ENCODE assay signal across 8 mouse cellular contexts in the genomic region with DNA sequence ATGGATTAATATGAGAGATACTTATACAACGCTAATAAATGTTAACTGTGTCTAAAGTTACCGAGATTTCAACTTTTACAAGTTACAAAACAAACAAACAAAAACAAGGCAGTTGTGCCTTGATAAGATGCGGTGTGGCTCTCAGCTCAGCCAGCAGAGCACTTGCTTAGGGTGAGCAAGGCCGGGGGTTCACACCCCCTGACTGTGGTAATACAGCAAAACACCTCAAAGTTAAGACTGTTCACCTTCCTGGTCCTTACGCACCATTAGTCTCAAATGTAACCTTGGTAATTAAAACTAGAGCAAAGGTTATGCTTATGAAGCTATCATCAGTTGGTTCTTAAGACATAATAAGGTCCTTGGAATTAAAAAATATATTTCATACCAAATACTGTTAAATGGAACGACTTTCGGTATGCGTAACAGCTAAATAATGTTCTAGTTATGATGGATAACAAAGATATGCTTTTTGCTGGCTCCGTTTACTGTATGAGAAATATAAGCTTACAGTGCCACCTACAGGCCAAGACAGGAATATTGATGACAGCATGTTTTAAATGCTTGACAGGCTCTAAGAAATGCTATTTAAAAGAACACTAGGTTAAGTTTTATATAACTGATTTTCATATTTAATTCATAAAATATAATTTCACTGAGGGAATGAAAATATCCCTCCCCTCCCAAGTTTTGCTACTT. TPM values are rescaled to one million over a fixed set of nuclear protein-coding genes. Genes with fewer than 3 reads are reported as not detected.
DNase-seq lines count a peak whose midpoint lies in the region; ATAC-seq and TF ChIP-seq lines count a peak whose summit lies in the region.

No protein-coding gene starts in this region.

- H3K9me3 ChIP-seq in forebrain, embryonic 11.5 days (ENCODE audit: control insufficient read depth, low read length): no peaks in the 10 kb centered on the region
- no peaks in the 10 kb centered on the region for H3K9me3 ChIP-seq in forebrain, embryonic 15.5 days
- no peaks in the 10 kb centered on the region for H3K9me3 ChIP-seq in midbrain, embryonic 14.5 days (ENCODE audit: control insufficient read depth, low read length)

- peak; percentile 52; the same call in 1 of the 2 replicates for ATAC-seq in forebrain, embryonic 11.5 days (replicated peaks; ENCODE audit: low FRiP score)
- no peak; the same call in 1 of the 2 replicates for ATAC-seq in forebrain, embryonic 15.5 days (replicated peaks)
- ATAC-seq in midbrain, embryonic 14.5 days (ENCODE audit: low FRiP score, low TSS enrichment): no peak

- no peaks in the 10 kb centered on the region for H3K36me3 ChIP-seq in forebrain, embryonic 11.5 days (ENCODE audit: control insufficient read depth, insufficient read depth, low read length)
- no peaks in the 10 kb centered on the region; the same call in 1 of the 2 replicates for H3K36me3 ChIP-seq in forebrain, embryonic 15.5 days
- no peaks in the 10 kb centered on the region for H3K36me3 ChIP-seq in thymus, adult 2 months (ENCODE audit: control insufficient read depth, insufficient read depth, low read length)
- H3K36me3 ChIP-seq in midbrain, embryonic 14.5 days (ENCODE audit: control insufficient read depth, insufficient read depth, low read length): no peaks in the 10 kb centered on the region; the same call in 1 of the 2 replicates

- no peak overlapping the region for H3K4me2 ChIP-seq in forebrain, embryonic 11.5 days (ENCODE audit: low read depth, low read length, severe bottlenecking)
- H3K4me2 ChIP-seq in forebrain, embryonic 15.5 days (replicated peaks): no peak overlapping the region
- no peak overlapping the region for H3K4me2 ChIP-seq in midbrain, embryonic 14.5 days (ENCODE audit: low read length)

- TF ChIP-seq POLR2A in thymus, adult 2 months (IDR thresholded peaks at IDR 0.05; ENCODE audit: control insufficient read depth, extremely low read depth, insufficient read depth, low read length, poor library complexity): no peak

- no peaks in the 10 kb centered on the region for H3K4me1 ChIP-seq in forebrain, embryonic 11.5 days (replicated peaks; ENCODE audit: control insufficient read depth, insufficient read depth, low read length)
- H3K4me1 ChIP-seq in forebrain, embryonic 15.5 days: no peaks in the 10 kb centered on the region
- no peaks in the 10 kb centered on the region for H3K4me1 ChIP-seq in thymus, adult 2 months (replicated peaks; ENCODE audit: control insufficient read depth, insufficient read depth, low read length)
- H3K4me1 ChIP-seq in midbrain, embryonic 14.5 days (ENCODE audit: control insufficient read depth, insufficient read depth, low read length): no peaks in the 10 kb centered on the region

- H3K27me3 ChIP-seq in forebrain, embryonic 11.5 days (ENCODE audit: control insufficient read depth, insufficient read depth, low read length): no peaks in the 10 kb centered on the region
- no peaks in the 10 kb centered on the region for H3K27me3 ChIP-seq in forebrain, embryonic 15.5 days
- no peaks in the 10 kb centered on the region for H3K27me3 ChIP-seq in thymus, adult 2 months (ENCODE audit: control insufficient read depth, insufficient read depth, low read length)
- H3K27me3 ChIP-seq in midbrain, embryonic 14.5 days (ENCODE audit: control insufficient read depth, insufficient read depth, low read length): no peaks in the 10 kb centered on the region

- 52% methylated on average over 9 of the region's 9 CpGs for WGBS in forebrain, embryonic 11.5 days
- WGBS in forebrain, embryonic 15.5 days: 44% methylated on average over 9 of the region's 9 CpGs
- WGBS in thymus, adult 2 months: 43% methylated on average over 9 of the region's 9 CpGs
- 50% methylated on average over 9 of the region's 9 CpGs for WGBS in midbrain, embryonic 14.5 days

- TF ChIP-seq CTCF in thymus, adult 2 months (IDR thresholded peaks at IDR 0.05; ENCODE audit: borderline replicate concordance, control insufficient read depth, extremely low read depth, insufficient read depth, low read length, poor library complexity): no peak

- no peak overlapping the region for H3K4me3 ChIP-seq in forebrain, embryonic 11.5 days (ENCODE audit: low read depth, low read length)
- no peak overlapping the region for H3K4me3 ChIP-seq in forebrain, embryonic 15.5 days
- no peak overlapping the region for H3K4me3 ChIP-seq in thymus, adult 2 months (ENCODE audit: control insufficient read depth, insufficient read depth, low read length)
- no peak overlapping the region for H3K4me3 ChIP-seq in midbrain, embryonic 14.5 days (replicated peaks; ENCODE audit: low read depth, low read length)

- no peak overlapping the region for H3K9ac ChIP-seq in forebrain, embryonic 11.5 days (ENCODE audit: low read length)
- H3K9ac ChIP-seq in forebrain, embryonic 15.5 days (replicated peaks): no peak overlapping the region
- no peak overlapping the region for H3K9ac ChIP-seq in midbrain, embryonic 14.5 days (replicated peaks; ENCODE audit: low read length)

- H3K27ac ChIP-seq in forebrain, embryonic 11.5 days (ENCODE audit: low read depth, low read length): no peak overlapping the region
- no peak overlapping the region for H3K27ac ChIP-seq in forebrain, embryonic 15.5 days (replicated peaks)
- H3K27ac ChIP-seq in thymus, adult 2 months (ENCODE audit: control insufficient read depth, insufficient read depth, low read length): no peak overlapping the region
- H3K27ac ChIP-seq in midbrain, embryonic 14.5 days (replicated peaks; ENCODE audit: low read depth, low read length): no peak overlapping the region

- DNase-seq in forebrain, embryonic 11.5 days (ENCODE audit: low spot score): no peak
- peak; percentile 30 for DNase-seq in thymus, adult 2 months
- no peak for DNase-seq in thymus, adult 18-20 months
- DNase-seq in embryo, embryonic 9.5 days (ENCODE audit: extremely low spot score): peak; percentile 54
- DNase-seq in kidney, postnatal 10 days: peak; percentile 39
- DNase-seq in midbrain, embryonic 14.5 days: peak; percentile 94
- no peak for DNase-seq in urinary bladder, adult 18-20 months (ENCODE audit: low spot score in 2 of 2)

RNA-seq across cellular contexts. Expression of a gene that starts 23.0 kb away (rescaled TPM):
- 9.4 and 9.7 TPM in 2 replicates for polyA plus RNA-seq in forebrain, embryonic 11.5 days (2014; fragmentation: Nextera tagmentation; extraction: Ambion mirVana)
- 4.7 and 5.1 TPM in 2 replicates for polyA plus RNA-seq in forebrain, embryonic 15.5 days (2015; fragmentation: Nextera tagmentation; extraction: Ambion mirVana)
- 6.2 and 6.4 TPM in 2 replicates for polyA plus RNA-seq in thymus, adult 2 months (2012; rRNA removed)
- polyA plus RNA-seq in midbrain, embryonic 14.5 days (2014; fragmentation: Nextera tagmentation; extraction: Ambion mirVana): 5.5 and 7.0 TPM in 2 replicates

RNA-seq across cellular contexts. Expression of a gene that starts 23.1 kb away (rescaled TPM):
- 2.9 and 3.8 TPM in 2 replicates for polyA plus RNA-seq in forebrain, embryonic 11.5 days (2014; fragmentation: Nextera tagmentation; extraction: Ambion mirVana)
- 1.5 TPM in 2 replicates for polyA plus RNA-seq in forebrain, embryonic 15.5 days (2015; fragmentation: Nextera tagmentation; extraction: Ambion mirVana)
- 8.8 and 9.1 TPM in 2 replicates for polyA plus RNA-seq in thymus, adult 2 months (2012; rRNA removed)
- polyA plus RNA-seq in midbrain, embryonic 14.5 days (2014; fragmentation: Nextera tagmentation; extraction: Ambion mirVana): 0.62 and 1.6 TPM in 2 replicates

RNA-seq across cellular contexts. Expression of a gene that starts 55.1 kb away (rescaled TPM):
- polyA plus RNA-seq in forebrain, embryonic 11.5 days (2014; fragmentation: Nextera tagmentation; extraction: Ambion mirVana): 14.0 and 15.4 TPM in 2 replicates
- polyA plus RNA-seq in forebrain, embryonic 15.5 days (2015; fragmentation: Nextera tagmentation; extraction: Ambion mirVana): 2.5 and 3.5 TPM in 2 replicates
- 0.22 and 0.26 TPM in 2 replicates for polyA plus RNA-seq in thymus, adult 2 months (2012; rRNA removed)
- 2.6 and 3.5 TPM in 2 replicates for polyA plus RNA-seq in midbrain, embryonic 14.5 days (2014; fragmentation: Nextera tagmentation; extraction: Ambion mirVana)

Comparison
In these comparisons a context has a peak if more than half of its experiments do, and no peak if none do; other contexts are left out.
1. DNase-seq: peak in thymus, adult 2 months (single experiment), embryo, embryonic 9.5 days (single experiment), kidney, postnatal 10 days (single experiment) and midbrain, embryonic 14.5 days (single experiment); none in forebrain, embryonic 11.5 days (single experiment), thymus, adult 18-20 months (0 of 2) and urinary bladder, adult 18-20 months (0 of 2).